Mouse (Mus musculus) layer of hippocampus, adult 2 months (tissue): ENCODE data around the gene Fry. TPM values are rescaled to one million over a fixed set of nuclear protein-coding genes. Genes with fewer than 3 reads are reported as not detected.

Source experiments
- DNase-seq, 2 experiments: peaks; one replicate each; pipeline ENCODE4 v3.0.0; 2022; ENCODE audit warnings: low spot score in 2 of 2
- H3K27ac ChIP-seq: fragments of 200-600 bp; 2 replicates; pipeline ENCODE4 v1.8.1; 2022
- H3K4me3 ChIP-seq: fragments of 200-600 bp; 2 replicates; pipeline ENCODE4 v1.8.1; 2022; ENCODE audit warnings: mild to moderate bottlenecking
- CTCF ChIP-seq: fragments of 200-600 bp; conservative IDR thresholded peaks from 2 replicates; pipeline ENCODE4 v1.8.1; 2022; ENCODE audit warnings: antibody characterized with exemption, mild to moderate bottlenecking, moderate library complexity
- total RNA-seq, 2 experiments: library from RNA; stranded (reverse); gene quantifications; 2 replicates each; pipeline ENCODE4 v1.2.3; 2021

Gene Fry
- total RNA-seq, 2 experiments from 2014 or later = 215 to 246 TPM

GRCm38 (mm10) chr5:150223546-150224239 is 105.2 kb downstream of the Fry start:
- no peak for TF ChIP-seq CTCF
- Histone ChIP-seq H3K4me3 (no peak overlapping the region), H3K27ac (no peak overlapping the region)
- no peak for DNase-seq

GRCm38 (mm10) chr5:150229086-150229485 is 110.6 kb downstream of the Fry start:
- TF ChIP-seq CTCF = no peak
- H3K4me3 ChIP-seq = no peak overlapping the region
- DNase-seq = peak in 1 of 2 experiments; percentile 28
- peak overlapping the region; percentile 68 for H3K27ac ChIP-seq

- Histone ChIP-seq H3K4me3 (no peak overlapping the region), H3K27ac (no peak overlapping the region)
- no peak for DNase-seq
- peak; percentile 59 for TF ChIP-seq CTCF
These were observed 111.3 kb downstream of the Fry start for GRCm38 (mm10) chr5:150229776-150230175.

GRCm38 (mm10) chr5:150232159-150233150 is 114.0 kb downstream of the Fry start:
- no peak for TF ChIP-seq CTCF
- H3K27ac ChIP-seq = peak overlapping the region; percentile 46; the same call in 1 of the 2 replicates
- no peak overlapping the region for H3K4me3 ChIP-seq
- DNase-seq = no peak

DNA sequence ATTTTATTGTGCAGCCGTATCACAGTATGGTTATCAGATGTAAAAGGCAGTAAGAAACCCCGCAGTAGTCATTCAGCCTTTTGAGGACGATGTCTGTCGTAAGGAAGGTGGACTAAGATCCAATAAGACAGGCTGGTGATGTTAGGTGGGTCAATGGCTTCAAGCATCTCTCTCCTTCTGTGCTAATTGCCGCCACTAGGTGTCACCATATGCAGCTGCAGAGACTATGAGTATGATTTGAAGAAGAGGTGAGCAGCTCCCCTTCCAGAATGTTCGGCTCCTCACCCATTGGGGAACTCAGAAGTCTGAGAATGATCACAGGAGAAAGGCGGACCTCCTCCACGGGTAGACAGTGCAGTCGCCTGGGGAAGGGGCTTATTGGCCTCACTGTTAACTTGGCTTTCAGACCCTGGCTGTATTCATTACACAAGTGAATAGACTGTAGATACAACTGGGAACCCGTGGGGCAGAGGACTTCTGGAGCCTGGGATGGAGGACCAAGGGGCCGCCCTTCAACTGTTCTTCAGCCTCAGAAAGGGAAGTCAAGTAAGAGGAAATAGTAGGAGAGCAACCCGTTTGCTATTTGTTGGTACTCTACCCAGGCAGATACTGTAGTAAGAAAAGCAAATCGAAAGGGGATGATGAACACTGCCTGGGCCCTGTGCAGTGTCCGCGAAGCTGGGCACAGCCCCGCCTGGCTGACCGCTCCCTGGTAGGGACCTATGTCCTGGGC is 114.9 kb downstream of the Fry start:
- peak overlapping the region; percentile 46; the same call in 1 of the 2 replicates for H3K27ac ChIP-seq
- peak; percentile 76 to 77 for DNase-seq
- peak; percentile 86 for TF ChIP-seq CTCF
- no peak overlapping the region for H3K4me3 ChIP-seq

DNA sequence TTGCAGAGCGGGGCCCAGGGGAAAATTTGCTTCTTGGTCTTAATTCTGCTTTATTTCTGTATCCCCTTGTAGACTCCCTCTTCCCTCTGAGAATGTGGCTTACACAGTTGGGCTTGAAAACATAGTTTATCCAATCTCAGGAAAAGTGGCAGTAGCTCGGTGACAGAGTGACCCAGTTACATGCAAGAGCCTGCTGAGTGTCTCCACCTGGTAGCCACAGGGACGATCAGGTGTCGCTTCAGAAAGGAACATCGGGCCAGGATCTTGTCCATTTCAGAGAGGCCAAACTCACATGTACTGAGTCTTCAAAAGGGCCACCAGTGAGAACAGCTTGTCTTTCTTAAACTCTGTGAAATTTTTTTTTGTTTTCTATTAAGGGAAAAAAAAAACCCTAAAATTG is 117.5 kb downstream of the Fry start:
- Histone ChIP-seq H3K4me3 (no peak overlapping the region), H3K27ac (no peak overlapping the region)
- TF ChIP-seq CTCF = no peak
- DNase-seq = no peak

DNA sequence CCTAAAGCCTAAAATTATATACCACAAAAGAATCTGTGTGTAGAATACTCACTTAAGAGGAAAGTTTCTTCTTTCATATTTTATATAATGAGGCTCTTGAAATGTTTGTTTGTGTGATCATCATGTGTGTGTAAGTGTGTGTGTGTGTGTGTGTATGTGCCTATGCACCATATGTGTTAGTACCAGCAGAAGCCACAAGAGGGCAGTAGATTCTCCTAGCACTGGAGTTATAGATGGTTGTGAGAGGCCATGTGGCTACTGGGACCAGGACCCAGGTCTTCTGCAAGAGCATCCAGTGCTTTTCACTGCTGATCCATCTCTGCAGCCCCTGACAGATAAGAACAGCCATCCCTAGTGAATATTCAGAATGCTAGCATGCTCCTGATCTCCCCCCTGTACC is 118.2 kb downstream of the Fry start:
- no peak overlapping the region for H3K4me3 ChIP-seq
- DNase-seq = no peak
- peak; percentile 63 for TF ChIP-seq CTCF
- no peak overlapping the region for H3K27ac ChIP-seq

DNA sequence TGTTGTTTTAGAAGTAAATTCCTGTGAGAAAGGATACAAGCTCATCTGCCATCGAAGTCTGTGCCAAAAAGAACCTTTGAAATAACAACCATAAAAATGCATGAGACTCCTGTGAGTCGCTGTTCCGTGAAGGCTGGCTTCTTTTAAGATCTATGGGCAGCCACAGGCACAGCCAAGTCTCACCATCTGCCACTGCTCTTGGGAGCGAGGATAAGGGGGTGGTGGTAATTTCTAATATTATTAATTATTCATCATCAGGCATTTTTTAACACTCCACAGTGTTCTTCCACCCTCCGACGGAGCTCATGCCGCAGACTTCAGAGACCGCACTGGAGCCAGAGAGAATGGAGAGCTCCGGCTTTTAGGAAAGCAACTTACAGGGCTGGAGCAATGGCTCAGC is 123.2 kb downstream of the Fry start:
- Histone ChIP-seq H3K4me3 (no peak overlapping the region), H3K27ac (peak overlapping the region; percentile 51; the same call in 1 of the 2 replicates)
- DNase-seq = no peak
- no peak for TF ChIP-seq CTCF

- no peak for DNase-seq
- no peak overlapping the region for H3K27ac ChIP-seq
- TF ChIP-seq CTCF = peak; percentile 73
These were observed 128.3 kb downstream of the Fry start for GRCm38 (mm10) chr5:150246737-150247136.

GRCm38 (mm10) chr5:150257764-150258163 is 139.3 kb downstream of the Fry start:
- no peak overlapping the region for H3K4me3 ChIP-seq
- no peak overlapping the region for H3K27ac ChIP-seq
- DNase-seq = no peak
- peak; percentile 76 for TF ChIP-seq CTCF

More at GRCm38 (mm10) chr5:150246737-150247136, 128.3 kb downstream of the Fry start:
- no peak overlapping the region for H3K4me3 ChIP-seq

DNA sequence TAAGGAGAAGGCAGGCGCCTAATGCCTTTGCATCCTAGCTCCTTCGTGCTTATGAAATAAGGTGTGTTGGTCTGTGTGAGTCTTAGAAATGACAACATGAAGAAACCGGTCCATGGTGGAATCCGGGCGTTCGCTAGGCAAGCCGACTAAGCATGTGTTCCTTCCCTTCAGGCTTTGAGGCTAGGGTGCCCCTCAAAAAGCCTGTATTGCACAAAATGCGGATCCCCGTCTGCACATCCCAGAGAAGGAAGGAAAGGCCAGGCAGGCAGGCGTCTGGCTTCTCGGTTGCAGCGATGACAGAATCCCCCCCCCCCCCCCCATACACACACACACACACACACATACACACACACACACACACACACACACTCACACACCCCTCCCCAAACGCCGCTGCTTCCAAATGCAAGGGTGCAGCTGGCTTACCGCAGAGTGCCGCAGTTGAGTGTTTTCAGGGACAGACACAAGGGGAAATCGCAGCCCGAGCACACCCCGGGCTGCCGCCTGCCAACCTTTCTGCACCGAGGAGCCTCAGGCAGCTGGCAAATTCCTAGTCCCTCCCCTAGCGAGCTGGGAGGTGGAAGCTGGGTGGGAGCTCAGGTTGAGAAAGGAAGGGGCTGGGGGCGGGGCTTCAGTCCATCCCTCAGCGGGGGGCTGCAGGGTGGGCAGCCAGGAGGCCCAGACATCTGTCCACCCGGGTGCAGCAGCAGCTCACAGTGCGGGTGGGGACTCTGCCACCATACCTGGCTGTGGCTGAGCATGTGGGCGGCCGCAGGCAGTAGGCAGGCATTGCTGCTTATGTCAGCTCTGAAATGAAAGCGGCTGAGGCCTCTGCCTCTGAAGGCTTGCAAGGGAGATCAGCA is 141.0 kb downstream of the Fry start:
- no peak for TF ChIP-seq CTCF

DNA sequence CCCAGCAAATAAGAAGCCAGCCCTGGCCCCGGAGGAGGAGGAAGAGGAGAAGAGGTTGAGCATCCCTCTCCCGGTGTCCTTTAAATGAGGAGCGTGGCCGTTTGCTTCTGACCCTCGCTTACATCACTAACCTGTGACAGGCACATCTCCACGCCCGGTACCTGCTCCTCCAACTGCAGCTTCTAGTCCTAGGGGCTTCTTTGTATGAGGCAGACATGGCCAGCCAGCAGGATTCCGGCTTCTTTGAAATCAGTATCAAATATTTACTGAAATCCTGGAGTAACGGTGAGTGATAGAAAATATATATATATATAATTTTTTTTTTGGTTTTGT is 141.6 kb downstream of the Fry start:
- no peak for TF ChIP-seq CTCF
- peak overlapping the region; percentile 99 for H3K27ac ChIP-seq
- no peak for DNase-seq
- H3K4me3 ChIP-seq = peak overlapping the region; percentile 63

More for the DNA sequence above, 141.0 kb downstream of the Fry start:
- Histone ChIP-seq H3K27ac (peak overlapping the region; percentile 99), H3K4me3 (peak overlapping the region; percentile 63)
- DNase-seq = peak; percentile 63 to 71
